Mouse (Mus musculus) lung, postnatal 36 days (tissue): Measurements from ENCODE around the gene Gm20388.
A peak's percentile ranks its signal among the peaks of the same experiment; 100 is the strongest.

ENCODE experiments used
- DNase-seq: peaks from one replicate; pipeline ENCODE4 v3.0.0; 2022; ENCODE audit warnings: mixed read lengths

The Gm20388 gene

GRCm38 (mm10) chr8:121002871-121003539 lies 1092.4 kb downstream of the Gm20388 start:
- no peak for DNase-seq

GRCm38 (mm10) chr8:121003639-121004038 lies 1093.0 kb downstream of the Gm20388 start:
- no peak for DNase-seq

- DNase-seq = no peak
Measured at GRCm38 (mm10) chr8:121013318-121013717, 1102.7 kb downstream of the Gm20388 start.

DNA sequence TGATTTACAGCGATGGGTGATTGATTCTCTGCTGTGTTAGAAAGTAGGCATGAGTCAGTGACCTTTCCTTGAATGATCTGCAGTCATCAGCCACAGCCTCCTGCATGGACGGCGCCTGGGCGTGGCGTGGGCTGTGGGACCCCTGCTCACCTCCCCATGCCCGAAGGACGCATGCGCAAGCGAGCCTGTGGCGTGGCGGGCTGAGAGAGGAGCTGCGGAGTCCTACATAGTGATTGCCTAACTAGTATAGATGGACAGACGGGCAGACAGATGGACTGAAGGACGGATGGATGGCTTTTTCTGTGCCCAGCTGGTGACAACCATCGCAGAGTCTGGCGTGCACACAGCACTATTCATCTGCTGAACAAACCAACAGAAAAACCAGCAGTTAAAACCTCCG lies 1106.0 kb downstream of the Gm20388 start:
- DNase-seq = no peak

DNA sequence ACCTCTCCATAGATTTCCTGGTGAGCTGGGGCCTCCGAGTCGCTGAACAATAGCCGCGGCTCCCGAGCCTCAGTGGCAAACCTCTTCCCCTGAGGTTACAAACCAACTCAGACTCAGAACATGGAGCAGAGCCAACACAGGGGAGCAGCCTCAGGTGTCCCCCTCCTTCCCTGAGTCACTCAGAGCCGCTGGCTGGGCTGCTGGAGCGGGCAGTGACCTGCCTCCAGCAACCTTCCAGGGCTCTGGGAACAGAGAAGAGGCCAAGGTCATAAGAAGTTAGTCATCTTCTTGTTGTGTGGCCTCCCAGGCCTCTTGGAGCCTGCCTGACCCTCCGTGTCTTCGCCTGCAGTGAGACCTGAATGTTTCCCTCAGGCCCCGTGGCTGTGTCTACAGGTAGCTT lies 1107.6 kb downstream of the Gm20388 start:
- DNase-seq = no peak

- no peak for DNase-seq
Measured at GRCm38 (mm10) chr8:121021488-121021887, 1110.8 kb downstream of the Gm20388 start.

DNA sequence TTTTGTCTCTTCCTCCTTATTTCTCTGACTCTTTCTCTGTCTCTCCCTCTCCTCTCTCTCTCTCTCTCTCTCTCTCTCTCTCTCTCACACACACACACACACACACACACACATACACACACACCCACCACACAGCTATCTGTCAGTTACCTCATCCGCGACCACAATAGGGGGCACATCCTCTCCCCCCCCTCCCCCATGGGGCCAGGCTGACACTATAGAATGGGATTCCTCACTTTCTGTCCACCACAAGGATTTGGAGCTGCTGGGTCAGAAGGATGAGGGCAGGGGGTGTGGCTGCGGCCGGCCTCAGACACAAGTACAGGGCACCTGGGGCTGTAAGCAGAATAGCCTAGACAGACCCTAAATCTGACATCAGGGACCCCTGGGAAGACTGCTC lies 1112.4 kb downstream of the Gm20388 start:
- DNase-seq = no peak

DNA sequence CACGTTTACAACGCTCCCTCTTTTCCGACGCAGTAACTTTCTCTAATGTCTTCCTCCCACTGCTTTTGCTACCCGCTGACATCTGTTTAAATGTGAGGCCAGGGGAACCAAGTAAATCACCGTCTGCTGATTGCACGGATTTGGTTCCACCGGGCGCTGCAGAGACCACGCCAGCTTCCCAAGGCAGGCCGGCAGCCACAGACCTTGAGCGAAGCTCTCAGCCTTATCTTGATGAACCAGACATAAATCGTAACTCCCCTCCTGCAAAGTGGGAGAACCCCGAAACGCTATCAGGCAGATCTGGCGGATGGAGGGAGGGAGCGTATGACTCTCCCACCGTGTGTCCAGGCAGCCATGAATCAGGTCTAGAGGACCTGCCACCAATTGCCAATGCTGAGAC lies 1113.1 kb downstream of the Gm20388 start:
- no peak for DNase-seq

DNA sequence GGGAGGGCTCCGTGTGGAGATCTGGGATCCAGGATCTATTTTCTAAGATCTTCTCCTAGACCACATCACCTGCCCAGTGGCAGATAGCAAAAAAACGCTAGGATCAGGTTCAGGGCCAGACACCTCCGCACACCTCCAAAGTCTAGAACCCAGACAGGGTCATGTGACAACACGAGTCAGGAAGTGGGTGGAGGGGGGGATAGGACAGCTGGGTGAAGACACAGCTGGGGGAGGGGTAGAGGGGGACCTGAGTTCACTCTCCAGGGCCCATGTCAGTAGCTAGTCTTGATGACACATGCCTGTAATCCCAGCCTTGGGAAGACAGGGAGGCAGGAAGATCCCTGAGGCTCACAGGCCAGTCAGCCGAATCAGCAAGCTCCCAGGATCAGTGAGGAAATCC lies 1114.8 kb downstream of the Gm20388 start:
- no peak for DNase-seq

DNA sequence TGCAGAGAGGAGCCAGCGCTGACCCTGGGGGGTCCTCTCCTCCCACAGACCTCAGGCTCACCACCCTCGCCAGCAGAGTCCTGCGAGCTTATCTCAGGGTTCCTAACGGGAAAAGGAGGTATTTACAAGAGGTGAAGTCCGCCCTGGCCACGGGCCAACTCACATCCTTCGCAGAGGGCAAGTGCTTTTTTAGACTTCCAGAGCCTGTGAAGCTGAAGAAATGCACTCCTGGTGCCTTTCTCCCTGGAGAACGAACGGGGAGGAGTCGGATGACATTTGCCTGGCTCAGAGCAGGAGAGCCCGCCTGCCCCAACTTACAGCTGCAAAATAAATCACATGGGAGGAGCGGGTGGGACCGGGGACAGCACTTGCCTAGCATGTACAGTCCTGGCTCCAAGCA lies 1117.1 kb downstream of the Gm20388 start:
- DNase-seq = peak; percentile 37

DNA sequence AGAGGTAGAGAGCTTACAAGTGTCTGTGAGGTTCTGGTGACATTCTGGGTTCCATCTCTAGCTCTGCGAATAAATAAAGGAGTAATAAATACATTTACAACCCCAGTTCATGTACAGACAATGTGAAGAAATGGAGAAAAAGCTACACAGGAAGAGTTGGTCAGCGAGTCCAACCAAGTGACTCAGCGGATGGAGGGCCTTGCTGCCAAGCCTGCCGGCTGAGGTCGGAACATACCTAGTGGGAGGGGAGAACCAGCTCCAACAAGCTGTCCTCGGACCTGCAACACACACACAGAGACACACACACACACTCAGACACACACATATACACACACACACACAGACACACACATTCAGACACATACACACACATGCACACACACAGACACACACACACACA lies 1118.4 kb downstream of the Gm20388 start:
- DNase-seq = no peak

DNA sequence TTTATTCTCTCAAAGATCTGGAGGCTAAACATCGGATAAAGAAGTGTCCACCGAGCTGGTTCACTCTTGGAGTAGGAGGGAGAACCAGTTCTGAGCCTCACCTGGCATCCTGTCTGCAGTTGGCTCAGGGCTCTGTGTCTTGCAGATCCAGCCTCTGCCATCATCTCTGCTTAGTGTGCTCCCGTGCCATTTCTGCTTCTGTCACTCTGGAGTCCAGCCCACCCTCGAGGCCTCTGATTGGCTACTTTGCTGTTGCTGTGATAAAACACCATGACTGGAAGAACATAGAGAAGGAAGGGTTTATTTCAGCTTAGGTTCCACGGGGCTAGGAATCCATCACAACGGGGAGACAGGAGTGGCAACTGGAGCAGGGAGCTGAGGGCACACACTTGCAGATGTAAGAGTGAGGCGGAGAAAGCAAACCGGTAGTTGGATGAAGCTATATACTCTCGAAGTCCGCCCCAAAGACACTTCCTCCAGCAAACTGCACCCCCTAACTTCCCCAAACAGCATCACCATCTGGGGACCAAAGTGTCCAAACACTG lies 1119.9 kb downstream of the Gm20388 start:
- DNase-seq = no peak

DNA sequence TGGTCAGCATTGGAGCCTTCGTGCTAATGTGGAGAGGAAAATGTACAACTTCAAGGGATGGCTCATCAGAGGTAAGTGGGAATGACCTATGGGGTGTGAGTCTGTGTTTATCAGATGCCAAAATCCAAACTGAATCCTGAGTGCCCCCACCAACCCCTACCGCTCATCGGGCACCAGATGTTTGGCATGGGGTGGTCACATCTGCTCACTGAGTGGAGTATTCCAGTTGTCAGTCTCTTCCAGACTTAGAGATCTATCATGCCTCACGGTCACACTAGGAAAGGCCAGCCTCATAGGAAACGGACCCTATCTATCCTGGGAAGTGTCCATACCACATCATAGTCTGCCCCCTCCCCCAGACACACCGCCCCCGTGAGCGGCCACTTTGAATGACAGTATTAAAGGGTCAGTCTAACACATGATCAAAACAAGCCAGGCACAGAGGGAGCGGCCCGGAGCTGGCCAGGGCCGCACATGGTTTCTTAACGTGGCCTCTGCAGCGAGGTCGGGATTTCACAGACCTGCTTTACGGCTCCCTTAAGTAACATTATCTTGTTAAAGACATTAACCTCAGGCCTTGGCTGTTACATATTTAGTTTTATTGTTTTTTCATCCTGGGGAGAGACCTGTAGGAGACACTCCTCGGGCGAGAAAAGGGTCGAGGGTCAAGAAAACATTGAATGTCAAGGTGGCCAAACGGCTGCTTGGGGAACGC lies 1122.8 kb downstream of the Gm20388 start:
- no peak for DNase-seq

- peak; percentile 68 for DNase-seq
Measured at GRCm38 (mm10) chr8:121035611-121036010, 1125.0 kb downstream of the Gm20388 start.

DNA sequence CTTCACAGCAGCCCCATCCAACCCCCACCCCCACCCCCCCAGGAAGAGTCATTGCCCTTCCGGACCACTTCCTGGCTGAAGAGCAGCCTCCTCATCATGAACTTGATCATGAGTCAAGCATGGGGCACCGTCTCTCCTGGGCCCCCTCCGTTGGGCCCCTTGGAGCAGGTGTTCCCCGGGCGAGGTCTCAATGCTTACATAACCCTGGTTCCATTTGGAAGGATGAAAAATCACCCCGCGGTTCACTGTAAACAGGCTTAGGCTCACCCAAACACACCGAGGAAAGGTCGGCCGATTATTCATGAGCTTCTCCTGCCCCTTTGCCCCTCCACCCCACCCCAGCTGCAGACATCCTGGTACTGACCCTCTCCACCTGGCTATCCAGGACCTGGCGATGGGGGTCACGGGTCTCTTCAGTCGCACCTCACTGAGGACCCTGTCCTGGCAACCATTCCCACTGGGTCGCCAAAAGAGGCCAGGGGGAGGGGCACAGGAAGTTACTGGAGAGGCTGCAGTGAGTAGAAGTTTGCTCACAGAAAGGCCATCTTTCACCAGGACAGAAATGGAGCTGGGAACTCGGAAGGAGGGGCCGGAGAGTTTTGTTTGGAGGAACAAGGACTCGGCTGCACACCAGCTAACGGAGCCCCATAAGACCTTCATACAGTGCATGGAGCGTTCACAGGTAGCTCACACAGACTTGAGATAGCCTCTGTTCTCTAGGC lies 1133.2 kb downstream of the Gm20388 start:
- DNase-seq = no peak

- DNase-seq = peak; percentile 43
Measured at GRCm38 (mm10) chr8:121047441-121047840, 1136.8 kb downstream of the Gm20388 start.

DNA sequence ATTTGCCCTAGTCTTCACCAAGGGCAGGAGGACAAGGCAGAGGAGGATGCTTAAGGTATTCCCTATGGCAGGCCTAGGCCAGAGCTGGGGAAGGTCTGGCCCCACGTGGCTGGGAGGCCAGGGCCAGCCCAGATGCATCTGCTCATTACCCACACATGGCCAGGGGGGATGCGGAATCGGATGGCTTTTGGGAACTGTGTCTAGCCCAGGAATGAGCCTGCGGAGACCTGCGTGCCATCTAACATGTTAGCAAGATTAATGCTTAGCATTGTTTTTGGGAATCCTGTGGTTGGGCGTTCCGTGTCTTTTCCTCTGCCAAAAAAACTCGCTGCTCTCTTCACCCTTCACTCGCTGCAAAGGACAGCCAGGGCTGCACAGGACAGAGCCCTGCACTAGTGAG lies 1147.4 kb downstream of the Gm20388 start:
- DNase-seq = no peak

GRCm38 (mm10) chr8:121059098-121059497 lies 1148.5 kb downstream of the Gm20388 start:
- DNase-seq = no peak

DNA sequence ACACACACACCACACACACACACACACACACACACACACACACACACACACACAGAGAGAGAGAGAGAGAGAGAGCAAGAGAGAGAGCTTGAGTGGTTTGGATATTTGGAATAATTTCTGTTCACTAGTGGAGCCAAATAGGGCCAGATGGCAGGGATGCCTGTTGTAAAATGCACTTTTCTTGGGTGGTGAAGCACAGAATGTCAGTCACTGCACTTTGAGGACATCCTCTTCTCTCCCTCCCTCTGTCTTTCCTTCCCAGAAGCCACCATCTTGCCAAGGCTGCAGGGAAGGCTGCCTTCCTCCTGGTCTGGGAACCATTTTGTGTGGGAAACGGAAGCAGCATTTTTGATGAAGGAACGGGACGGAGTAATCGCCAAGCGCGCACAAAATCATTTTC lies 1151.9 kb downstream of the Gm20388 start:
- DNase-seq = no peak

- DNase-seq = no peak
Measured at GRCm38 (mm10) chr8:121063649-121064048, 1153.0 kb downstream of the Gm20388 start.

DNA sequence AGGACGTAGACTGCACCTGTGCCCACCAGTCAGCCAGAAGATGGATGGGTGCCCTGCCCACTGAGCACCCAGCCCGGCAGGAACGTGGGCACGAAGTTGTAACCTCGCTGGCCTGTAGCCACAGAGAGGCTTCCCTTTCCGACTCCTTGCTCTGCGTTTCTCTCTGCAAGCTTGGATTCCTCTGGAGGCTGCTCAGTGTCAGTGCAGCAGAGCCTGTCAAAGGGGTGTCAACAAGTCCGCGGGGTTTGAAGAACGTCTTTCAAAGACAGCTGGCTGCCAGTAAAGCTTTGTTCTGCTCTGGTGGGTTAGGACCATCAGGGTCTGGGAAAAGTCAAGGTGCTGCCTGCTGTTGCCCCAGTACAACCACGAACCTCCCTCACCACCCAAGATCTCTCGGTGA lies 1160.8 kb downstream of the Gm20388 start:
- DNase-seq = no peak

DNA sequence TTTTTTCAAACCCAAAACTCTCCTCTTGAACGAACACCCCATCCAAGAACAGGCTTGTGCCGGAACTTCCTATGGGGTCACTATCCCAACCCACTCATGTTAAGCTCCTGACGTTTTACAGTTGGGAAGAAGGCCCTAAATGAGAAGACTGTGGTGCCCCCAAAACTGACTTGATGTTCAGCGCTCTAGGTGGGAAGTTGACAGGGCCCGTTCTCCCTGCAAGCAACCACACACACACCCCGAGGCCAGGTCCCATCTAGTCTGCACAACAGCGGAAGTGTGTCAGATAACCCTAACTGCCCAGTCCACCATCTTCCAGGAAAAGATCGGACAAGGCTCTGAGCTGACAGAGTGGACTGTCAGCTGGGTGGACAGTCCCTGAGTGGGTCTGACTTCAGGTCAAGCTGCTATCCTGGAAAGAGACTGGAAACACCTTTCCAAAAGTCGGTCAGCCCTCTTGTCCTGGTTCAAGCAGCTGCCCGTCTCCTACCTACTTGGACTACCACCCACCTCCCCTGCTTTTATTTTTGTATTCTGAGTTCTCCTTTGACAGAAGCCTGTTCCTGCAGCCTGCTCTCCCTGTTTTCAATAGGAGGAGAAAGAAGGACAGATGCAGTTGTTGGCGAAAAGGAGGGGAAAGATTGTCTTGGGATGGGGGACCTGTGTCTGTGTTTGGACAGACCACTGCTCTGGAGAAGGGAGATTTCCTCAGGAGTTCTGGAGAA lies 1161.9 kb downstream of the Gm20388 start:
- DNase-seq = no peak
